Mouse (Mus musculus) bone marrow, adult 2 months (tissue): ENCODE data around the gene Scn5a.

ENCODE experiments used
- CTCF ChIP-seq: fragments of 200-500 bp; IDR thresholded peaks from 2 replicates; pipeline ENCODE4 v1.5.1; 2011; ENCODE audit warnings: low read length, control low read depth; ENCODE audit not compliant: control insufficient read depth, insufficient read depth
- POLR2A ChIP-seq: fragments of 200-500 bp; IDR thresholded peaks from 2 replicates; pipeline ENCODE4 v1.6.1; 2011; ENCODE audit warnings: low read depth, mild to moderate bottlenecking, control low read depth, low read length, borderline replicate concordance; ENCODE audit not compliant: control insufficient read depth

GRCm38 (mm10) chr9:119537823-119538222 is 41.0 kb downstream of the Scn5a start:
- TF ChIP-seq POLR2A (no peak), CTCF (no peak)
